In the genomic region with DNA sequence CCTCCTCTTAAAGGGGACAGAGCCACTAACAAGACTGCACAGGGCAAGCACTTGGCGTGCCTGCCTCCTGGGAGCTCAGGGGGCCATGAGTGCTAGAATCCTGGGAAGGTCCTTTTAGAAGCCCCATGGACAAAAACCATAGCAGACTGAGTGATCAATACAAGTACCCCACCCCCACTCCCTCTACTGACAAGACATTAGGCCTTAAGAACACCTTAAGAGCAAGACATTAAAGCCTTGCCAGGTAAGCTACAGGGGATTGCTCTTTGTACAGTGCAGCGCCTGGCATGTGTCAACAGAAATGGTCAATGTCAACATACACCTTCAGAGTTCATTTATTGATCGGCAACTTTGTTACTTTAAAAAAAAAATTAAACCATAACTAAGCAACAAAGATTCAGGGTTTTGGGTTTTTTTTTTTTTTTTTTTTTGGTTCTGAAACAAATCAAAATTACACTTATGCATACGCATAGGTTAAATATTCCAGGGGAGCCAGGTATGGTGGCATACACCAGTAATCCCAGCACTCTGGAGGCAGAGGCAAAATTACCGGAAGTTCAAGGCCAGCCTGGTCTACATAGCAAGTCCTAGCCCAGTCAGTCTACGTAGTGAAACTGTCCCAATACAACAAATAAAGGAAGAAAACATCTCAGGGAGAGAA, we compare ENCODE assay signal across 13 mouse cellular contexts. TPM values are rescaled to one million over a fixed set of nuclear protein-coding genes. Genes with fewer than 3 reads are reported as not detected.
DNase-seq lines count a peak whose midpoint lies in the region; ATAC-seq lines count a peak whose summit lies in the region.
"Had no signal": no experiment of that assay in that cellular context is flagged by ENCODE, and none has a peak within 500 bp of the region (broad histone marks: within the 10 kb centered on the region; RNA-seq: fewer than 3 reads in every experiment).

No protein-coding gene starts in this region.

- no peak for DNase-seq in heart, postnatal 4 days
- DNase-seq in lung, postnatal 14 days: no peak
- no peak for DNase-seq in liver, embryonic 13.5 days
- DNase-seq in thymus, adult 18-20 months: no peak
- DNase-seq: adrenal gland, adult 2 months; cerebellum, adult 2 months; embryo, embryonic 11 days; thymus, adult 2 months had no signal

- no peak overlapping the region for H3K27ac ChIP-seq in heart, embryonic 14.5 days (replicated peaks in 1 of 2; ENCODE audit: control insufficient read depth in 1 of 2, insufficient read depth in 1 of 2, low read depth in 2 of 2, low read length in 2 of 2)
- peak overlapping the region; percentile 4; the same call in 1 of the 2 replicates for H3K27ac ChIP-seq in lung, embryonic 15.5 days
- H3K27ac ChIP-seq in liver, embryonic 13.5 days: no peak overlapping the region
- H3K27ac ChIP-seq in stomach, embryonic 16.5 days (ENCODE audit: low read length): 0 out of 2 replicates have a peak overlapping the region, but pooled peaks have one; percentile 14
- H3K27ac ChIP-seq: hindbrain, embryonic 14.5 days had no signal

- H3K27me3 ChIP-seq in heart, embryonic 14.5 days (ENCODE audit: control insufficient read depth, insufficient read depth, low read length): no peaks in the 10 kb centered on the region
- H3K27me3 ChIP-seq in lung, embryonic 15.5 days: no peaks in the 10 kb centered on the region
- H3K27me3 ChIP-seq in liver, embryonic 13.5 days: peaks cover 7% of the 10 kb centered on the region
- H3K27me3 ChIP-seq in stomach, embryonic 16.5 days (ENCODE audit: control insufficient read depth, insufficient read depth, low read length): no peaks in the 10 kb centered on the region
- H3K27me3 ChIP-seq: limb, embryonic 15.5 days had no signal

- peaks cover 60% of the 10 kb centered on the region for H3K36me3 ChIP-seq in heart, embryonic 14.5 days (ENCODE audit: control insufficient read depth, insufficient read depth, low read length)
- peaks cover 47% of the 10 kb centered on the region for H3K36me3 ChIP-seq in lung, embryonic 15.5 days
- H3K36me3 ChIP-seq in liver, embryonic 13.5 days: peaks cover 46% of the 10 kb centered on the region
- H3K36me3 ChIP-seq in stomach, embryonic 16.5 days (ENCODE audit: control insufficient read depth, insufficient read depth, low read length): peaks cover 30% of the 10 kb centered on the region

- peaks cover 20 to 35% of the 10 kb centered on the region in 2 experiments for H3K4me1 ChIP-seq in heart, embryonic 14.5 days (ENCODE audit: control insufficient read depth in 2 of 2, insufficient read depth in 2 of 2, low read length in 2 of 2)
- peaks cover 36% of the 10 kb centered on the region for H3K4me1 ChIP-seq in lung, embryonic 15.5 days
- peaks cover 50% of the 10 kb centered on the region for H3K4me1 ChIP-seq in liver, embryonic 13.5 days (replicated peaks)
- H3K4me1 ChIP-seq in stomach, embryonic 16.5 days (ENCODE audit: control insufficient read depth, insufficient read depth, low read length): peaks cover 22% of the 10 kb centered on the region

- H3K4me2 ChIP-seq in heart, embryonic 14.5 days (ENCODE audit: low read length): peak overlapping the region; percentile 82; the same call in 1 of the 2 replicates
- H3K4me2 ChIP-seq in lung, embryonic 15.5 days: peak overlapping the region; percentile 64
- peak overlapping the region; percentile 48; the same call in 1 of the 2 replicates for H3K4me2 ChIP-seq in liver, embryonic 13.5 days
- peak overlapping the region; percentile 75 for H3K4me2 ChIP-seq in stomach, embryonic 16.5 days (ENCODE audit: low read depth, low read length)

- no peaks in the 10 kb centered on the region for H3K9me3 ChIP-seq in heart, embryonic 14.5 days (ENCODE audit: control insufficient read depth, low read length)
- no peaks in the 10 kb centered on the region for H3K9me3 ChIP-seq in lung, embryonic 15.5 days
- H3K9me3 ChIP-seq in liver, embryonic 13.5 days (replicated peaks): no peaks in the 10 kb centered on the region
- no peaks in the 10 kb centered on the region for H3K9me3 ChIP-seq in stomach, embryonic 16.5 days (replicated peaks; ENCODE audit: control insufficient read depth, low read length)
- H3K9me3 ChIP-seq: limb, embryonic 15.5 days had no signal

- H3K9ac ChIP-seq in heart, embryonic 14.5 days (ENCODE audit: low read length): peak overlapping the region; percentile 70; the same call in 1 of the 2 replicates
- peak overlapping the region; percentile 89; the same call in 1 of the 2 replicates for H3K9ac ChIP-seq in lung, embryonic 15.5 days
- no peak overlapping the region for H3K9ac ChIP-seq in liver, embryonic 13.5 days
- H3K9ac ChIP-seq in stomach, embryonic 16.5 days (ENCODE audit: low read length): no peak overlapping the region
- H3K9ac ChIP-seq: limb, embryonic 15.5 days had no signal

- 84% methylated on average over 6 of the region's 6 CpGs for WGBS in heart, embryonic 14.5 days
- WGBS in lung, embryonic 15.5 days: 78% methylated on average over 6 of the region's 6 CpGs
- 73% methylated on average over 6 of the region's 6 CpGs for WGBS in liver, embryonic 13.5 days (ENCODE audit: insufficient replicate concordance)
- 69% methylated on average over 6 of the region's 6 CpGs for WGBS in stomach, embryonic 16.5 days

- ATAC-seq in heart, embryonic 14.5 days (ENCODE audit: insufficient number of reproducible peaks, insufficient read depth, low FRiP score, low read depth): no peak
- no peak for ATAC-seq in lung, embryonic 15.5 days (ENCODE audit: borderline replicate concordance, extremely low read depth, low FRiP score, low TSS enrichment)
- no peak for ATAC-seq in liver, embryonic 13.5 days (ENCODE audit: low read depth)
- no peak for ATAC-seq in stomach, embryonic 16.5 days (ENCODE audit: insufficient read depth, low FRiP score)

- H3K4me3 ChIP-seq in heart, embryonic 14.5 days (ENCODE audit: control insufficient read depth in 1 of 2, insufficient read depth in 1 of 2, low read depth in 1 of 2, low read length in 2 of 2): no peak overlapping the region
- H3K4me3 ChIP-seq in lung, embryonic 15.5 days: no peak overlapping the region
- no peak overlapping the region for H3K4me3 ChIP-seq in liver, embryonic 13.5 days (replicated peaks)
- H3K4me3 ChIP-seq in stomach, embryonic 16.5 days (replicated peaks; ENCODE audit: low read length): peak overlapping the region; percentile 90; the same call in 1 of the 2 replicates

RNA-seq across cellular contexts. Expression of gene Sik1, which starts 3.7 kb away (rescaled TPM):
- polyA plus RNA-seq in heart, embryonic 14.5 days (2014; fragmentation: Nextera tagmentation; extraction: Ambion mirVana): 16.6 and 20.3 TPM in 2 replicates
- total RNA-seq in heart, postnatal 4 days (2021): 10 to 100 TPM; 74.3 to 79.7 TPM
- polyA plus RNA-seq in lung, embryonic 15.5 days (2015; fragmentation: Nextera tagmentation; extraction: Ambion mirVana): 32.7 and 35.4 TPM in 2 replicates
- 3.6 and 3.9 TPM in 2 replicates for polyA plus RNA-seq in liver, embryonic 13.5 days (2015; fragmentation: Nextera tagmentation; extraction: Ambion mirVana)
- 18.4 and 20.2 TPM in 2 replicates for polyA plus RNA-seq in stomach, embryonic 16.5 days (2015; fragmentation: Nextera tagmentation; extraction: Ambion mirVana)

Comparison
In these comparisons a context has a peak if more than half of its experiments do, and no peak if none do; other contexts are left out.
1. H3K27ac ChIP-seq: peak in lung, embryonic 15.5 days (single experiment) and stomach, embryonic 16.5 days (single experiment); none in heart, embryonic 14.5 days (0 of 2) and liver, embryonic 13.5 days (single experiment).
2. H3K9ac ChIP-seq: peak in heart, embryonic 14.5 days (single experiment) and lung, embryonic 15.5 days (single experiment); none in liver, embryonic 13.5 days (single experiment) and stomach, embryonic 16.5 days (single experiment).
3. Peak in every context shown above with its lines, with median percentiles within 50 percentile points of each other: H3K4me2 ChIP-seq.